Mouse (Mus musculus) thymus, postnatal 10 days (tissue): Measurements from ENCODE around the gene Trim80.
"Not testable (repeated sequence)": the region's sequence is repeated elsewhere in the genome, so short reads cannot be mapped to it uniquely, and the experiment has no call there.

Source experiments
- DNase-seq, 2 experiments: peaks; one replicate each; pipeline ENCODE4 v3.0.0; 2021; ENCODE audit warnings: low spot score in 2 of 2

Trim80 gene

GRCm38 (mm10) chr11:115492387-115492786, 52.0 kb downstream of the Trim80 start:
- no peak for DNase-seq

GRCm38 (mm10) chr11:115496559-115496958, 56.2 kb downstream of the Trim80 start:
- not testable (repeated sequence) for DNase-seq
